Mouse (Mus musculus) spleen, adult 10 weeks (tissue): ENCODE measurements around the gene Zxdb. TPM values are rescaled to one million over a fixed set of nuclear protein-coding genes. Genes with fewer than 3 reads are reported as not detected.

Experiments used
- polyA plus RNA-seq: library from polyadenylated mRNA; stranded (reverse); fragments of 350-450 nt; fragmentation: Illumina TruSeq; extraction: RNeasy Lipid Tissue Mini Kit (QIAGEN cat#74804); gene quantifications from one replicate; pipeline ENCODE4 v1.2.3, GENCODE M21; 2015; ENCODE audit warnings: low replicate concordance; ENCODE audit not compliant: insufficient read depth

The Zxdb gene
- polyA plus RNA-seq, result 7.2 TPM

GRCm38 (mm10) chrX:94724192-94724971 lies at the start of gene Zxdb:
Gene Zxdb, plus strand, starts transcription at chrX:94724569.

Other genes starting within 250 kb of the Zxdb start
- 22.9 TPM for gene Maged1, start 182.4 kb upstream of the Zxdb start, polyA plus RNA-seq
- gene Gspt2, start 88.5 kb upstream of the Zxdb start, polyA plus RNA-seq, result 4.6 TPM